Mouse (Mus musculus) E14TG2a.4 (cell line): ENCODE results near the gene Grn.

Experiments used
- CTCF ChIP-seq: conservative IDR thresholded peaks from 2 replicates; pipeline ENCODE4 v1.5.1; 2014; ENCODE audit warnings: low read length
- NANOG ChIP-seq: IDR thresholded peaks from 2 replicates; pipeline ENCODE4 v1.6.1; 2014; ENCODE audit warnings: borderline replicate concordance, low read length, mixed read lengths
- POU5F1 ChIP-seq: IDR thresholded peaks from 2 replicates; pipeline ENCODE4 v1.6.1; 2014; ENCODE audit warnings: low read length, borderline replicate concordance

DNA sequence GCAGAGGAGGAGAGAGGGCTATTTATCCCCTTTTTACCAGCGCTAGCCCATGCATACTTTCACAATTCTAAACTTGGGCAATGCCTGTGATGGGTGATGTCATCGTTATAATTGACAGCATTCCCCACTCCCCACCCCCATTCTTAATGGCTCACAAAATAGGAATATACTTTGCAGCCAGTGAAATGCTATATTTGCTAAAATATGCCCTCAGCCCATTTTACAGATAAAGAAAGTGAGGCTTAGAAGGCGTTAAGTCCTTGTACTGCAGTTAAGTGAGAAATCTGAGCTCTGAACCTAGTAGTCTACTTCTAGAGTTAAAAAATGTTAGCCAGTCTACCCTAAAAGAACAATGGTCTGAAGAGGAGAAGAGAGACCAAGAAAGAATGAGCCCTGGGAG lies 14.2 kb downstream of the Grn start:
- TF ChIP-seq CTCF (no peak), NANOG (no peak), POU5F1 (no peak)
